Mouse (Mus musculus) bone marrow, adult 2 months (tissue): ENCODE measurements around the gene Tanc1. TPM values are rescaled to one million over a fixed set of nuclear protein-coding genes. Genes with fewer than 3 reads are reported as not detected.

Source experiments
- H3K27ac ChIP-seq: fragments of 200-500 bp; 2 replicates; pipeline ENCODE4 v1.5.1; 2012; ENCODE audit warnings: low read depth, mild to moderate bottlenecking, control low read depth, inconsistent platforms, low read length; ENCODE audit not compliant: control insufficient read depth, poor library complexity, insufficient read depth
- H3K4me1 ChIP-seq: fragments of 200-500 bp; 2 replicates; pipeline ENCODE4 v1.6.1; 2011; ENCODE audit warnings: low read length; ENCODE audit not compliant: control insufficient read depth, insufficient read depth
- H3K4me3 ChIP-seq: fragments of 200-500 bp; replicated peaks from 2 replicates; pipeline ENCODE3; 2011; ENCODE audit warnings: mild to moderate bottlenecking, low read depth, low read length, control low read depth; ENCODE audit not compliant: control insufficient read depth
- CTCF ChIP-seq: fragments of 200-500 bp; IDR thresholded peaks from 2 replicates; pipeline ENCODE4 v1.5.1; 2011; ENCODE audit warnings: low read length, control low read depth; ENCODE audit not compliant: control insufficient read depth, insufficient read depth
- POLR2A ChIP-seq: fragments of 200-500 bp; IDR thresholded peaks from 2 replicates; pipeline ENCODE4 v1.6.1; 2011; ENCODE audit warnings: low read depth, mild to moderate bottlenecking, control low read depth, low read length, borderline replicate concordance; ENCODE audit not compliant: control insufficient read depth
- WGBS: fragments of 180-500 bp; shearing (Covaris S2); methylation state at CpG from one replicate; pipeline ENCODE4 v1.1.7; 2018; 5-methylcytosine and 5-hydroxymethylcytosine counted together
- polyA plus RNA-seq: library from polyadenylated mRNA; stranded (reverse); fragments of >200 nt; gene quantifications from 2 replicates; pipeline ENCODE4 v1.2.4, GENCODE M21; 2011; ENCODE audit warnings: low replicate concordance; ENCODE audit not compliant: missing spikeins, insufficient read depth, insufficient read length

Tanc1 gene
- polyA plus RNA-seq, 1 experiment = 7.4 TPM

- no peaks in the 10 kb centered on the region for H3K4me1 ChIP-seq
- no peak for TF ChIP-seq POLR2A
- TF ChIP-seq CTCF = no peak
- no peak overlapping the region for H3K4me3 ChIP-seq
- H3K27ac ChIP-seq = no peak overlapping the region
- whole genome bisulfite sequencing = 77% methylated on average over 13 of the region's 13 CpGs
Observed at GRCm38 (mm10) chr2:59707922-59708706, 96.3 kb downstream of the Tanc1 start.

- 83% methylated on average over 6 of the region's 6 CpGs for WGBS
- no peak for TF ChIP-seq CTCF
- no peak for TF ChIP-seq POLR2A
- H3K27ac ChIP-seq = no peak overlapping the region
- no peak overlapping the region for H3K4me3 ChIP-seq
- no peaks in the 10 kb centered on the region for H3K4me1 ChIP-seq
Observed at GRCm38 (mm10) chr2:59710771-59711170, 98.9 kb downstream of the Tanc1 start.

- 84% methylated on average over 8 of the region's 8 CpGs for WGBS
- Histone ChIP-seq H3K4me1 (no peaks in the 10 kb centered on the region), H3K27ac (no peak overlapping the region), H3K4me3 (no peak overlapping the region)
- TF ChIP-seq POLR2A = no peak
- TF ChIP-seq CTCF = no peak
Observed at GRCm38 (mm10) chr2:59711992-59712391, 100.2 kb downstream of the Tanc1 start.

GRCm38 (mm10) chr2:59712484-59712883, 100.6 kb downstream of the Tanc1 start:
- H3K4me3 ChIP-seq = no peak overlapping the region
- TF ChIP-seq CTCF (no peak), POLR2A (no peak)
- WGBS = 78% methylated on average over 9 of the region's 9 CpGs
- H3K4me1 ChIP-seq = no peaks in the 10 kb centered on the region
- no peak overlapping the region for H3K27ac ChIP-seq

GRCm38 (mm10) chr2:59713626-59714556, 102.0 kb downstream of the Tanc1 start:
- H3K4me1 ChIP-seq = no peaks in the 10 kb centered on the region
- 80% methylated on average over 9 of the region's 9 CpGs for WGBS
- H3K4me3 ChIP-seq = no peak overlapping the region
- TF ChIP-seq POLR2A = no peak
- TF ChIP-seq CTCF = no peak
- no peak overlapping the region for H3K27ac ChIP-seq

- WGBS = 75% methylated on average over 2 of the region's 2 CpGs
- H3K4me1 ChIP-seq = no peaks in the 10 kb centered on the region
- H3K4me3 ChIP-seq = no peak overlapping the region
- no peak for TF ChIP-seq CTCF
- TF ChIP-seq POLR2A = no peak
- H3K27ac ChIP-seq = no peak overlapping the region
Observed at GRCm38 (mm10) chr2:59714992-59715391, 103.2 kb downstream of the Tanc1 start.

- TF ChIP-seq CTCF (no peak), POLR2A (no peak)
- Histone ChIP-seq H3K4me3 (no peak overlapping the region), H3K4me1 (no peaks in the 10 kb centered on the region), H3K27ac (no peak overlapping the region)
- WGBS = 72% methylated on average over 3 of the region's 3 CpGs
Observed at GRCm38 (mm10) chr2:59716461-59716860, 104.6 kb downstream of the Tanc1 start.

GRCm38 (mm10) chr2:59717746-59718294, 106.0 kb downstream of the Tanc1 start:
- TF ChIP-seq POLR2A = no peak
- TF ChIP-seq CTCF = no peak
- Histone ChIP-seq H3K4me1 (no peaks in the 10 kb centered on the region), H3K4me3 (no peak overlapping the region), H3K27ac (no peak overlapping the region)
- 83% methylated on average over 3 of the region's 3 CpGs for WGBS
